Mouse (Mus musculus): Measurements from ENCODE around the gene Ell.

GRCm38 (mm10) chr8:70606780-70607602, 67.7 kb downstream of the Ell start:
- TF ChIP-seq CTCF (IDR thresholded peaks at IDR 0.05; ENCODE audit: insufficient read depth, low read length) = no peak
- TF ChIP-seq POLR2A (IDR thresholded peaks at IDR 0.05; ENCODE audit: borderline replicate concordance, extremely low read depth, low read depth, low read length) = no peak
